Mouse (Mus musculus): ENCODE results near the gene Pfn3. TPM values are rescaled to one million over a fixed set of nuclear protein-coding genes. Genes with fewer than 3 reads are reported as not detected.

Gene Pfn3
- not detected for polyA plus RNA-seq (2021)

- POLR2A ChIA-PET: no interaction called here
- no peak for DNase-seq (ENCODE audit: low read depth, low spot score)
- in situ Hi-C loops (cut with MboI; ENCODE audit: low pct_unique_long_range_greater_than_20kb): no loop called here
- ATAC-seq: no peak
- peaks cover 6% of the 10 kb centered on the region for H3K27me3 ChIP-seq
- no peak for TF ChIP-seq CTCF (IDR thresholded peaks at IDR 0.05)
- CTCF ChIA-PET: no interaction called here
These were observed at the start of gene Pfn3 for GRCm38 (mm10) chr13:55414743-55415380. TSS of gene Pfn3 (minus strand) at chr13:55415232.

GRCm38 (mm10) chr13:55464027-55464884 is 49.2 kb upstream of the Pfn3 start, which contains the start of gene Prr7:
TSS of gene Prr7 (plus strand) at chr13:55464267.
- no peak for TF ChIP-seq CTCF (IDR thresholded peaks at IDR 0.05)
- no peak for DNase-seq (ENCODE audit: low read depth, low spot score)
- no peaks in the 10 kb centered on the region for H3K27me3 ChIP-seq
- in situ Hi-C loops (cut with MboI; ENCODE audit: low pct_unique_long_range_greater_than_20kb): no loop called here
- CTCF ChIA-PET: interaction anchor here (0.9 to 2.4 kb wide), 5 partner anchors 10 to 59 kb away, joined by 3 to 9 read pairs (median 4); no protein-coding TSS in a partner anchor
- ATAC-seq: no peak
- POLR2A ChIA-PET: interaction anchor here (0.6 to 1.9 kb wide), 6 partner anchors 8 to 24 kb away, joined by 3 to 9 read pairs (median 4); partner anchors contain the start of gene Grk6

GRCm38 (mm10) chr13:55463399-55464026 is 48.5 kb upstream of the Pfn3 start:
- POLR2A ChIA-PET: interaction anchor here (1.1 to 1.4 kb wide), 2 partner anchors 9 to 18 kb away, joined by 3 to 4 read pairs; no protein-coding TSS in a partner anchor

GRCm38 (mm10) chr13:55462965-55463364 is 47.9 kb upstream of the Pfn3 start:
- no peak for ATAC-seq
- POLR2A ChIA-PET: interaction anchor here (1.4 kb wide), 1 partner anchor 17 kb away, joined by 4 read pairs; no protein-coding TSS in a partner anchor
- CTCF ChIA-PET: interaction anchor here (1.1 to 2.4 kb wide), 2 partner anchors 58 to 72 kb away, joined by 3 to 9 read pairs; no protein-coding TSS in a partner anchor

More at GRCm38 (mm10) chr13:55463399-55464026, 48.5 kb upstream of the Pfn3 start:
- ATAC-seq (no peak), DNase-seq (ENCODE audit: low read depth, low spot score) (no peak)
- no peaks in the 10 kb centered on the region for H3K27me3 ChIP-seq
- in situ Hi-C loops (cut with MboI; ENCODE audit: low pct_unique_long_range_greater_than_20kb): no loop called here
- CTCF ChIA-PET: interaction anchor here (1.1 to 2.4 kb wide), 2 partner anchors 59 to 72 kb away, joined by 3 to 9 read pairs; no protein-coding TSS in a partner anchor
- no peak for TF ChIP-seq CTCF (IDR thresholded peaks at IDR 0.05)

GRCm38 (mm10) chr13:55451785-55452549 is 36.9 kb upstream of the Pfn3 start:
- ChIA-PET POLR2A (no interaction called here), CTCF (no interaction called here)
- DNase-seq (ENCODE audit: low read depth, low spot score): no peak
- H3K27me3 ChIP-seq: no peaks in the 10 kb centered on the region
- no peak for TF ChIP-seq CTCF (IDR thresholded peaks at IDR 0.05)
- in situ Hi-C loops (cut with MboI; ENCODE audit: low pct_unique_long_range_greater_than_20kb): no loop called here
- no peak for ATAC-seq

More at GRCm38 (mm10) chr13:55462965-55463364, 47.9 kb upstream of the Pfn3 start:
- no peaks in the 10 kb centered on the region for H3K27me3 ChIP-seq
- in situ Hi-C loops (cut with MboI; ENCODE audit: low pct_unique_long_range_greater_than_20kb): no loop called here
- no peak for TF ChIP-seq CTCF (IDR thresholded peaks at IDR 0.05)
- no peak for DNase-seq (ENCODE audit: low read depth, low spot score)

- DNase-seq (ENCODE audit: low read depth, low spot score) (no peak), ATAC-seq (no peak)
- in situ Hi-C loops (cut with MboI; ENCODE audit: low pct_unique_long_range_greater_than_20kb): no loop called here
- no peak for TF ChIP-seq CTCF (IDR thresholded peaks at IDR 0.05)
- ChIA-PET POLR2A (interaction anchor here (1.1 kb wide), 1 partner anchor 14 kb away, joined by 3 read pairs; no protein-coding TSS in a partner anchor), CTCF (no interaction called here)
- no peaks in the 10 kb centered on the region for H3K27me3 ChIP-seq
These were observed 36.3 kb upstream of the Pfn3 start for GRCm38 (mm10) chr13:55451296-55451695.

- DNase-seq (ENCODE audit: low read depth, low spot score) (no peak), ATAC-seq (no peak)
- POLR2A ChIA-PET: interaction anchor here (1.1 kb wide), 1 partner anchor 15 kb away, joined by 3 read pairs; no protein-coding TSS in a partner anchor
- no peaks in the 10 kb centered on the region for H3K27me3 ChIP-seq
- in situ Hi-C loops (cut with MboI; ENCODE audit: low pct_unique_long_range_greater_than_20kb): no loop called here
- no peak for TF ChIP-seq CTCF (IDR thresholded peaks at IDR 0.05)
- CTCF ChIA-PET: interaction anchor here (0.7 kb wide), 1 partner anchor 67 kb away, joined by 3 read pairs; no protein-coding TSS in a partner anchor
These were observed 35.5 kb upstream of the Pfn3 start for GRCm38 (mm10) chr13:55450511-55450980.

- ChIA-PET CTCF (no interaction called here), POLR2A (no interaction called here)
- no peaks in the 10 kb centered on the region for H3K27me3 ChIP-seq
- in situ Hi-C loops (cut with MboI; ENCODE audit: low pct_unique_long_range_greater_than_20kb): no loop called here
- no peak for TF ChIP-seq CTCF (IDR thresholded peaks at IDR 0.05)
- no peak for ATAC-seq
- no peak for DNase-seq (ENCODE audit: low read depth, low spot score)
These were observed 34.8 kb upstream of the Pfn3 start for GRCm38 (mm10) chr13:55449679-55450441.

GRCm38 (mm10) chr13:55449205-55449604 is 34.2 kb upstream of the Pfn3 start:
- DNase-seq (ENCODE audit: low read depth, low spot score) (no peak), ATAC-seq (no peak)
- ChIA-PET POLR2A (no interaction called here), CTCF (no interaction called here)
- in situ Hi-C loops (cut with MboI; ENCODE audit: low pct_unique_long_range_greater_than_20kb): no loop called here
- TF ChIP-seq CTCF (IDR thresholded peaks at IDR 0.05): no peak
- H3K27me3 ChIP-seq: no peaks in the 10 kb centered on the region

All from Patski (cell line).